Mouse (Mus musculus): ENCODE results near the gene Kif11. TPM values are rescaled to one million over a fixed set of nuclear protein-coding genes. Genes with fewer than 3 reads are reported as not detected.

Kif11 gene
- polyA plus RNA-seq, 1 experiment from 2014 or later: 54.7 TPM

DNA sequence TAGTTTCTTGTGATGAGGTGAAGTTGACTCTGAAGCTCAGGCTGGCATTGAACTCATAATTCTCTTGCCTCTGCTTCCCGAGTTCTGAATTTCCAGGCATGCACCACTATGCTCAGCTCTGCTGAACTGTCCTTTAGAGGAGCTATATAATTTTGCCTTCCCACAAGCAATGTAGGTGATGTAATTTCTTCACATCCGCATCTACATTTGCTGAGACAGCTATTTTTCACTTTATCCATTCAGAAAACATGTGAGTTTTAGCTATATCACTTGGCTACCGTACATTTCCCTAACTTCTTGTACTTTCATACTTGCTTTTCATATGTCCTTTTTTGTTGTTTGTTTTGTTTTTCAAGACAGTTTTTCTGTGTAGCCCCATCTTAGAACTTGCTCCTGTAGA is 20.1 kb downstream of the Kif11 start:
- no peak overlapping the region for H3K4me3 ChIP-seq
- no peaks in the 10 kb centered on the region for H3K27me3 ChIP-seq (ENCODE audit: insufficient read depth, poor library complexity, severe bottlenecking)
- peaks cover 91% of the 10 kb centered on the region for H3K36me3 ChIP-seq
- DNase-seq (ENCODE audit: low spot score): no peak
- no peaks in the 10 kb centered on the region for H3K9me3 ChIP-seq
- WGBS: 95% methylated on average over 3 of the region's 3 CpGs
- H3K27ac ChIP-seq: no peak overlapping the region
- no peaks in the 10 kb centered on the region for H3K4me1 ChIP-seq

DNA sequence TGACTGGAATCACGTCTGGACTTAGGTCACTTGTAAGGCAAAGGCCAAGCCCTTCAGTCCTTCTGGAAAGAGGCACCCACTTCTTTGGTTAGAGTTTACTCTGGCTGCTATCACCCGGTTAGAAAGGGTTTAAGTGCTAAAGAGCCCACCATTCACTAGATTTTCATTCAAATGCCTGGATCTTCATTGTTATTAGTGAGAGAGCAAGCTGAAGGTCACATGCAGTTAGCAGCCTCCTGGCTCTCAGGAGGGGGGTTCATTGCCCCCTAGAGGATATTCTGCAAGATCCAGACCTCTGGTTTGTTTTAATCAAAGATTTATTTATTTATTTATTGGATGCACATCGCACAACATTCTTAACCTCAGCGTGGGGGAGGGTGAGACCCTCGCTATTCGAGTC is 24.7 kb downstream of the Kif11 start:
- no peaks in the 10 kb centered on the region for H3K27me3 ChIP-seq (ENCODE audit: insufficient read depth, poor library complexity, severe bottlenecking)

DNA sequence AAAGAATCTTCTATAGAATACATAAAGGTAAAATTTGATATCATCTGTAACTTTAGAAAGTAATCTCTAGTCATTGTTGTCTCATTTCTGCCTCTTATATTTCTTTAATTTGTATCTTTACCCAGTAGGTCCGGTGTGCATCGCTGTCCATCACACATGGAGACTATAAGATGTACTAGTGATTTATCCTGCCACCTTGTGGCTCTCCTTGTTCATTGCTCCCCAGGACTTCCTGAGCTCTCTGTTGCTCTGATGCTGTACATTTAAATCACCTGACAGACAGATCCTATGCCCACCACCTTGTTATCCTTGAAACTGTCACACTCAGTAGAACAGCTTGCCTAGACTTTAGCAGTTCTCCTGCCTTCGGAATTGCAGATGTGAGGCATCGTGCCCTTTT is 42.1 kb downstream of the Kif11 start:
- no peak overlapping the region for H3K27ac ChIP-seq
- H3K4me1 ChIP-seq: no peaks in the 10 kb centered on the region
- peak; percentile 73 for DNase-seq (ENCODE audit: low spot score)
- peaks cover 87% of the 10 kb centered on the region for H3K36me3 ChIP-seq
- H3K4me3 ChIP-seq: no peak overlapping the region
- H3K9me3 ChIP-seq: no peaks in the 10 kb centered on the region
- WGBS: 85% methylated on average over 4 of the region's 4 CpGs
- no peaks in the 10 kb centered on the region for H3K27me3 ChIP-seq (ENCODE audit: insufficient read depth, poor library complexity, severe bottlenecking)

More for the DNA sequence above, 24.7 kb downstream of the Kif11 start:
- peaks cover 97% of the 10 kb centered on the region for H3K36me3 ChIP-seq
- H3K9me3 ChIP-seq: no peaks in the 10 kb centered on the region
- H3K27ac ChIP-seq: no peak overlapping the region
- WGBS: 82% methylated on average over 6 of the region's 6 CpGs
- H3K4me1 ChIP-seq: no peaks in the 10 kb centered on the region
- H3K4me3 ChIP-seq: no peak overlapping the region
- no peak for DNase-seq (ENCODE audit: low spot score)

DNA sequence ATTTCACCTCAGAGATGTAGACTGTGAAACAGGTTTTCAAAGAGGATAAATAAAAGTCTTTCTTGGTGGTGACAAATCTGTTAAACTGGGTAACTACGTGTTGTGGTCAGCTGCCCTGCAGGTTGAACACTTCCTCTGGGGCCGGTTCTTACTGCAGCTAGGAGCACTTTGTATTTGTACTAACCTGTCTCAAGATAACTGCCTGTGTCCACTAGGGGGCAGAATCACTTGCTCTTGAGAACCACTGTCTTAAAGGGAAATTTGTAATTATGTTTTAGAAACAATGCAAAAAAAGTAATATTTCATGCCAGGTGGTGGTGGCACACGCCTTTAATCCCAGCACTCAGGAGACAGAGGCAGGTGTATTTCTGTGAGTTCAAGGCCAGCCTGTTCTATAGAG is 43.4 kb downstream of the Kif11 start:
- peak; percentile 77 for DNase-seq (ENCODE audit: low spot score)
- H3K4me3 ChIP-seq: no peak overlapping the region
- no peak overlapping the region for H3K27ac ChIP-seq
- no peaks in the 10 kb centered on the region for H3K9me3 ChIP-seq
- peaks cover 76% of the 10 kb centered on the region for H3K36me3 ChIP-seq
- no peaks in the 10 kb centered on the region for H3K4me1 ChIP-seq
- WGBS: 46% methylated on average over 3 of the region's 3 CpGs
- no peaks in the 10 kb centered on the region for H3K27me3 ChIP-seq (ENCODE audit: insufficient read depth, poor library complexity, severe bottlenecking)

DNA sequence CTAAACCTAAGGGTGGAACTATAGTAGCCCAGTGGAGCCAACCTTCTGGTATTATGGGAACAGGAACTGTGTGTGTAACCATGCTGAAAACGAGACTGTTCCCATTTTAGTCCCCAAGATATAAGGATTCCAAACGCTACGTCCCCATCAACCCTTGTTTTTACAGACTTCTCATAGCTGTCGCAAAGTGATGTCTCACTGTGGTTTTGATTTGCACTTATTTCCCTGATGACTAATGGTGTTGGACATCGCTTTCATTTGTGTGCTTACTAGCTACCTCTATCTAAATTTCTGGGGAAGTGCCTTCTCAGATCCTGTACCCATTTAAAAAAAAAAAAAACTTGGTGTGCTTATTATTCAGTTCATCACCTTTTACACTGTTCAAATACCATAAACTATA is 52.4 kb downstream of the Kif11 start:
- Histone ChIP-seq H3K27ac (no peak overlapping the region), H3K9me3 (no peaks in the 10 kb centered on the region), H3K36me3 (no peaks in the 10 kb centered on the region), H3K27me3 (ENCODE audit: insufficient read depth, poor library complexity, severe bottlenecking) (peaks cover 39% of the 10 kb centered on the region), H3K4me1 (no peaks in the 10 kb centered on the region), H3K4me3 (no peak overlapping the region)
- 83% methylated on average over 5 of the region's 5 CpGs for WGBS
- DNase-seq (ENCODE audit: low spot score): no peak

DNA sequence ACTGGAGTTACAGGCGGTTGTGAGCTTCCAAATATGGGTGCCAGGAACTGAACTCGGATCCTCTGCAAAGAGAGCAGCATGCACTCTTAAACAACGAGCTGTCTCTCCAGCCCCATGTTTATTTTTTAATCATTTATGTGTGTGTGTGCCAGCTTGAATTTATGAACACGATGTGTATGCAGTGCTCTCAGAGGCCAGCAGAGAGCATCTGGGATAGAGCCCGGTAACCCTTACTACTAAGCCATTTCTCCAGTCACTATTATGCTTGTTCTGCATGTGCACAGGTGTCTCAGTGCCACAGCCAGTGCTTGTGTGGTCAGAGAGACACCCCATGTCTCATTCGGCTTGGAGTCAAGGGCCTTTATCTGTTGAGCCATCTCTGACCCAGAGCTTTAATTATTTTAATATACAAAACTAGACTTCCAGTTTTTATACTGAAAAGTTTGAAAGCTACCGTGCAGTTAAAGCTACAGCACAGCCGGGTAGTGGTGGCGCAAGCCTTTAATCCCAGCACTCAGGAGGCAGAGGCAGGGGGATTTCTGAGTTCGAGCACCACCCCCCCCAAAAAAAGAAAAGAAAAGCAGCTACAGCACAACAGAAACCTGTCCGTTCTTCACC is 55.0 kb downstream of the Kif11 start:
- peaks cover 66% of the 10 kb centered on the region for H3K27me3 ChIP-seq (ENCODE audit: insufficient read depth, poor library complexity, severe bottlenecking)
- no peak overlapping the region for H3K27ac ChIP-seq
- peaks cover 20% of the 10 kb centered on the region for H3K4me1 ChIP-seq
- no peak for DNase-seq (ENCODE audit: low spot score)
- H3K36me3 ChIP-seq: no peaks in the 10 kb centered on the region
- no peaks in the 10 kb centered on the region for H3K9me3 ChIP-seq
- no peak overlapping the region for H3K4me3 ChIP-seq
- 90% methylated on average over 11 of the region's 11 CpGs for WGBS

DNA sequence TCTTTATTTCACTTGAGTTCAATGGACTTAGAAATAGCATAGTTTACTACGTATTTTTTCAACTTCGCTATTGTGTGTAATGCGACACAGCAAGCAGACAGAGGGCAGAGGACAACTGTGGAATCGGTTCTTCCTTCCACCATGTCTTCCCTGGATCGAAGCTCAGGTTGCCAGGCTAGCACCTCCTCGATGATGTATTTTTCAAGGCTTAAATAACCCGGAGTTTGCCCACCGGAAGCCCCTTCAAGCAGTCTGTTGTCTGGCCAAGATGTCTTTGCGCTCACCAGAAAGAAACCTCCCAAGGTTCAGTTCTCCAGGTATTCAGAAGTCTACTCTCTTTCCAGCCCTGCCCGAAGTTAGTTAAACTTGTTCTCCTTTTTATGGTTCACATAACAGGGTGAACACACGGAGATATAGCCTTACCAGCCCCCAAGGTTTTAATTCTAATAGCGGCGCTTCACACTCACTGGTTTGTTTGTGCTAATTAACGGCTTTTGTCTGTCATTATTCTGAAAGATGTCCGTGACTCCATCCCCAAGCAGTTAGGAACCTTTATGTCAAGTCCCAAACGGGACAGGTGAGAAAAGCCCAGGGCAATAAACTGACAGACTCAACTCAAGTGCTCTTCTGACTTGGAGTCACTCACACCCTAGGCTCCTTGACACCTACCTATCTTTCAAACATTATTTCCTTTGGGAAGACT is 56.8 kb downstream of the Kif11 start:
- Histone ChIP-seq H3K27me3 (ENCODE audit: insufficient read depth, poor library complexity, severe bottlenecking) (peaks cover 84% of the 10 kb centered on the region), H3K36me3 (no peaks in the 10 kb centered on the region), H3K4me3 (0 out of 2 replicates have a peak overlapping the region, but pooled peaks have one; percentile 15), H3K27ac (no peak overlapping the region), H3K9me3 (no peaks in the 10 kb centered on the region), H3K4me1 (peaks cover 20% of the 10 kb centered on the region)
- 23% methylated on average over 16 of the region's 16 CpGs for WGBS
- DNase-seq (ENCODE audit: low spot score): no peak

DNA sequence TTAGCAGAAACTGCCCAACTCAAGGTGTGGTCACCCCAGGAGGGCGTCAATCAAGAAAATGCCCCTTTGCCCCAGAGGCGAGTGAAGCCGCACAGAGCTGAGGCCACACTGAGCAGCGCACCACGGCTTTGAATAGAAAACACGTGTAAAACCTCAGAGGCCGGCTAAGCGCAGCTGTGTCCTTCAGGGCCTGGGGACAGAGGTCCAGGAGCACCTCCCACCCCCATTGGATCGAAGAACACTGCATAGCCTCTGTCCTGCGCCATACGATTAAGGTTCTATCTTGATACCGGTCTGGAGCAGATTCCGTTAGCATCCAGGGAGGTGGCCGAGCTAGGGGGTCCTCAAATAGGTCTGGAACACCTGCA is 57.7 kb downstream of the Kif11 start:
- H3K4me1 ChIP-seq: peaks cover 20% of the 10 kb centered on the region
- DNase-seq (ENCODE audit: low spot score): no peak
- no peaks in the 10 kb centered on the region for H3K9me3 ChIP-seq
- peak overlapping the region; percentile 87; the same call in 1 of the 2 replicates for H3K27ac ChIP-seq
- H3K4me3 ChIP-seq: peak overlapping the region; percentile 66
- WGBS: 2% methylated on average over 14 of the region's 14 CpGs
- H3K36me3 ChIP-seq: no peaks in the 10 kb centered on the region
- H3K27me3 ChIP-seq (ENCODE audit: insufficient read depth, poor library complexity, severe bottlenecking): peaks cover 92% of the 10 kb centered on the region

DNA sequence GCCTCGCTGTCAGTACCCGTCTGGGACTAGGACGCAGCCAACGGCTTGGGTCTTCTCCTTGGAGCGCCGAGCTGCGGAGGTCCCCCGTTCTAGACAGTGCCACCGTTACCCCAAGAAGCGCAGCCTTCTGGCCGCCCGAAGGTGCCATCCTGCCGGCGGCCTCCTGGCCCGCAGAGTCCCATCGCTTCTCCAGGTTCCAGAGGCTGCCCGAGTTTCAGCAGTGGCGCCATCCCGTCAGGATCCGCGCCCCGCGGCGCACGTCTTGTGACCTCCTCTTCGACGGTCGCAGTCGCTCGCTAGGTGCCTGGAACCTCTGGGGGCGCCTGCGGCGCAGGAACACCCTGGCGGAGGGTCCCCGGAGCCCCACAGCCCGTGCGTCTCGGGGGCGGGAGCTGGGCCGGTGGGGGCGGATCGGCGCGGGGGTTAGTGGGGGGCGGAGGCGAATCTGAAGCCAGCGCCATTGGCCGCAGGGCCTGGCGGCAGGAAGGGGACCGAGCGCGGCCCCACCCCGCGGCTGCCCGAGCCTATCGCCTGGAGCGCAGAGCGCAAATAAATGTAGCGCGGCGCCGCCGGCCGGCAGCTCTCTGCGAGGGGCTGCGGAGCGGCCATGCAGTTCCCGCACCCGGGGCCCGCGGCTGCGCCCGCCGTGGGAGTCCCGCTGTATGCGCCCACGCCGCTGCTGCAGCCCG is 58.2 kb downstream of the Kif11 start, which contains the start of gene Hhex:
Gene Hhex (plus strand): TSS at position 548 of the 689 bp plus-strand sequence.
- WGBS: under 1% methylated on average over 71 of the region's 79 CpGs
- Histone ChIP-seq H3K9me3 (no peaks in the 10 kb centered on the region), H3K4me3 (peak within 1 kb of the TSS; percentile 66), H3K27me3 (ENCODE audit: insufficient read depth, poor library complexity, severe bottlenecking) (peaks cover 96% of the 10 kb centered on the region), H3K27ac (peak within 1 kb of the TSS; percentile 87), H3K4me1 (peaks cover 20% of the 10 kb centered on the region), H3K36me3 (no peaks in the 10 kb centered on the region)
- peak; percentile 89 for DNase-seq (ENCODE audit: low spot score)

DNA sequence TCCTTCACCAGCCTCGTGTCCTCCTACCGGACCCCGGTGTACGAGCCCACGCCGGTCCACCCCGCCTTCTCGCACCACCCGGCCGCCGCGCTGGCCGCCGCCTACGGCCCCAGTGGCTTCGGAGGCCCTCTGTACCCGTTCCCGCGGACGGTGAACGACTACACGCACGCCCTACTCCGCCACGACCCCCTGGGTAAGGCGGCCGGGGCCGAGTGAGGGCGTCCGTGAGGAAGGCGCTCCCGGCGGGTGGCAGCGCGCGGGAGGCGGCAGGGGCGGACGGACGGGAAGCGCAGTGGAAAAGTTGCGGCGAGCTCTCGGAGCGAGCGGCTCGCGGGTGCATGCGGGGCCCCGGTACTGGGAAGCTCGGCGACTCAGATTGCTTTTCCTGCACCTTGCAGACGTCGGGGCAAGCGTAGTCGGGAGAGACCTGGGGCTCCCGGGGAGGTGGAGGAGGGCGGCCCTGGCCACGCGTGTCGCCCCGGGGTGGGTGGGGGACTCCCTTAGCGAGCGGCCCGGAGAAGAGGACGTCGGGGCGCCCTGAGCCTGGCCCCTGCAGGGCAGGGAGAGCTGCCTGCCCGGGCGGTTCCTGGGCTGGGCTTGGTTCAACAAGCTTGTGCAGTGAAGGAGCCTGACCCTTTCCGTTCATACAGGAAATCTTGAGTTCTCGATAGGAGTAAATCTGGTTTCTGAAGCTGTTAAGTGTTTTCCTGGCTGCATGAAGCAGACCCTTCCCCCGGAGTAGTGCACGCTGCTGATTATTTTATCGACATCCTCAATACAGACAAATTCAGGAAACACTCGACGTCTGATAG is 59.0 kb downstream of the Kif11 start:
- Histone ChIP-seq H3K4me3 (peak overlapping the region; percentile 66), H3K4me1 (peaks cover 20% of the 10 kb centered on the region), H3K27ac (peak overlapping the region; percentile 87), H3K27me3 (ENCODE audit: insufficient read depth, poor library complexity, severe bottlenecking) (peaks cover 98% of the 10 kb centered on the region), H3K9me3 (no peaks in the 10 kb centered on the region), H3K36me3 (no peaks in the 10 kb centered on the region)
- under 1% methylated on average over 76 of the region's 77 CpGs for WGBS
- peak; percentile 85 for DNase-seq (ENCODE audit: low spot score)

DNA sequence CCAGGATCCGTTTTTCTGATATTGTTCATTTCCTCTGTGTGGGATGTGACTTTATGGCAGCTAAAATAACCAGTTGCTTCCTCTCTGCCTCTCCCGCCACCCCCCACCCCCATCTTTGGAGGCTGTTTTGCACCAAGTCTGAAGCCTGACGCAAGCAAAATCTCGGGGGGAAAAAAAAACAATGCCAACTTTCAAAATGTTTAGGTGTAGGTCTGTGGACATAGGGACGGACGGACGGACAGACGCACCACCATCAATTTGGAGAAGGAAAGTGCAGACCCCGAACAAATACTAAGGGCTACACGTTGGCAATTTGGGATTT is 59.6 kb downstream of the Kif11 start:
- H3K9me3 ChIP-seq: no peaks in the 10 kb centered on the region
- no peak overlapping the region for H3K27ac ChIP-seq
- H3K36me3 ChIP-seq: no peaks in the 10 kb centered on the region
- H3K27me3 ChIP-seq (ENCODE audit: insufficient read depth, poor library complexity, severe bottlenecking): peaks cover 96% of the 10 kb centered on the region
- peak overlapping the region; percentile 66 for H3K4me3 ChIP-seq
- H3K4me1 ChIP-seq: peaks cover 20% of the 10 kb centered on the region
- WGBS: 4% methylated on average over 10 of the region's 10 CpGs
- no peak for DNase-seq (ENCODE audit: low spot score)

DNA sequence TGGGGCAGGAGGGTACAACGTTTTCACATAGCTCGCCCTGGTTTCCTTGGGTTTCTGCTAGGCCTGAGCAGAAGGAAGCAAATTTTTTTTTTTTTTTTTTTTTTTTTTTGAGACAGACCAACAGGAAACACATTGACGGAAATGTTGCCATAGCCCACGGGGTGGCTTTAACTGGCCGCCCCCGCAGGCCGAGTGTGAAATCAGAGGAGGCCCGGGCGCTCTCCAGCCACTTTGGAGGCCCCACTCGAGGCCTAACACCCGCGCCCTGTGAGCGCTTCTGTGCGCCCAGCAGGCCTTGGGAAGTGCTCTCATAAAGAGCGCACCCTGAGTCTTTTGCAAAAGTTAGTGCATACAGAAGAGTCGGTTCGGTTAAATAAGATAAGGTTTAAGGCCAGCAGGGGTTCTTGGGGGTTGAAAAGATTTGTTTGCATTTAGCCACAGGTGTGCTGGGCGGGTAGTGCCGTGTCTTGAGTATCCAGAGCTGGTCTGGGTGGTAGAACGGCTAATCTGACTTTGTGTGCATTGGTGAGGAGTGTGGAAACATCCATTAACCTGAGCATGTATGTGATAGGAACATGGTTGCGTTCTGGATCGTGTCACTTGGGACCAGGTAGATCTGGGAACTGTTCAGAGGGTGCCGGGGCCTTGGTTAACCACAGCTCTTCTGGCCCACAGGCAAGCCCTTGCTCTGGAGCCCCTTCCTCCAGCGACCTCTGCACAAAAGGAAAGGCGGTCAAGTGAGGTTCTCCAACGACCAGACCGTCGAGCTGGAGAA is 60.5 kb downstream of the Kif11 start:
- DNase-seq (ENCODE audit: low spot score): no peak
- peaks cover 96% of the 10 kb centered on the region for H3K27me3 ChIP-seq (ENCODE audit: insufficient read depth, poor library complexity, severe bottlenecking)
- H3K9me3 ChIP-seq: no peaks in the 10 kb centered on the region
- no peaks in the 10 kb centered on the region for H3K36me3 ChIP-seq
- H3K4me1 ChIP-seq: peaks cover 20% of the 10 kb centered on the region
- 7% methylated on average over 28 of the region's 28 CpGs for WGBS
- H3K4me3 ChIP-seq: peak overlapping the region; percentile 32
- no peak overlapping the region for H3K27ac ChIP-seq

Measured in heart, embryonic 10.5 days (tissue).